Mouse (Mus musculus) lung, embryonic 16.5 days (tissue): ENCODE results near the gene Prmt9. TPM values are rescaled to one million over a fixed set of nuclear protein-coding genes. Genes with fewer than 3 reads are reported as not detected.

Source experiments
- ATAC-seq: fragments of 200-750 bp; cut with Nextera tagmentation; 2 replicates; pipeline ENCODE4 v1.8.0; 2017; ENCODE audit warnings: low read depth, mild to moderate bottlenecking, moderate library complexity
- H3K27ac ChIP-seq: fragments of 300-500 bp; sonication (generic); 2 replicates; pipeline ENCODE4 v1.5.1; 2014; ENCODE audit warnings: mild to moderate bottlenecking, control low read depth, low read length
- H3K27me3 ChIP-seq: fragments of 300-500 bp; sonication (generic); 2 replicates; pipeline ENCODE4 v1.6.1; 2014; ENCODE audit warnings: low read depth, low read length, mixed read lengths; ENCODE audit not compliant: control insufficient read depth, insufficient read depth
- H3K36me3 ChIP-seq: fragments of 300-500 bp; sonication (generic); 2 replicates; pipeline ENCODE4 v1.6.1; 2014; ENCODE audit warnings: low read length; ENCODE audit not compliant: control insufficient read depth, insufficient read depth
- H3K4me1 ChIP-seq: fragments of 300-500 bp; sonication (generic); replicated peaks from 2 replicates; pipeline ENCODE4 v1.6.1; 2014; ENCODE audit warnings: low read length, mixed read lengths; ENCODE audit not compliant: control insufficient read depth, insufficient read depth
- H3K4me2 ChIP-seq: fragments of 300-500 bp; sonication (generic); 2 replicates; pipeline ENCODE4 v1.6.1; 2014; ENCODE audit warnings: low read depth, low read length, control low read depth
- H3K4me3 ChIP-seq: fragments of 300-500 bp; sonication (generic); 2 replicates; pipeline ENCODE4 v1.5.1; 2014; ENCODE audit warnings: mild to moderate bottlenecking, low read length, control low read depth
- H3K9ac ChIP-seq: fragments of 300-500 bp; sonication (generic); 2 replicates; pipeline ENCODE4 v1.6.1; 2014; ENCODE audit warnings: low read length, control low read depth
- H3K9me3 ChIP-seq: fragments of 300-500 bp; sonication (generic); 2 replicates; pipeline ENCODE4 v1.6.1; 2016; ENCODE audit warnings: low read length; ENCODE audit not compliant: control insufficient read depth
- WGBS: fragments of 180-500 bp; shearing (Covaris S2); extraction: QIAGEN DNeasy Blood & Tissue Kit; methylation state at CpG from one replicate; pipeline ENCODE4 v1.1.7; 2014; 5-methylcytosine and 5-hydroxymethylcytosine counted together
- polyA plus RNA-seq: library from polyadenylated mRNA; unstranded; fragments of >200 nt; fragmentation: Nextera tagmentation; extraction: Ambion mirVana; gene quantifications from 2 replicates; pipeline ENCODE4 v1.2.1, GENCODE M21; 2015

Gene Prmt9
- polyA plus RNA-seq: 17.1 and 19.6 TPM in 2 replicates

DNA sequence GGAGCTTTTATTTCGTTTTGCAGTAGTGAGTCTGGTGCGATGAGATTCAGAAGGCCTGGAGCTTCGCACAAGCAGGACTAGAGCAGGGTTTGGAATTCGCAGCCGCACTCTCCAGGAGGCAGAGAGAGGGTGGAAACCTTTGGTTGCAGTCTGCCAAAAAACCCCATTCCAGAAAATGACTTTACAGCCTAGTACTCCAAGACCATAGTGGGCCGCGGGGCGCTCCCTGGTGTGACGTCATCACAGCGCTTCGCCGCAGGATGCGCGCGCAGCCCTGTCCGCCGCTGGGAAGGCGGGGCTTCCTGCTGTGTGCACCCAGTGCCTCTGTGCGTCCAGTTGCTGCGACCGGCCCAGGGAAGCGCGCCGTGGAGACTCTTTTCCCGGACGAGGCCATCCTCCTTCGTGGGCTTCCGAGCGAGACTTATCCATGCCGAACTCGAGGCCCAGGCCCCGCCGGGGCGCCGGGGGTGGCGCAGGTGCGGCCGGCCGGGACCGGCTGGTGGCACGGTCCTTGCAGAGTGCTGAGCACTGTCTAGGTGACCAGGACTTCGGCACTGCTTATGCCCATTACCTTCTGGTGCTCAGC lies at the start of gene Prmt9:
Prmt9 (plus strand) TSS at position 277 of the 586 bp plus-strand sequence.
- Histone ChIP-seq H3K4me2 (peak within 1 kb of the TSS; percentile 84), H3K4me3 (peak within 1 kb of the TSS; percentile 77), H3K9ac (peak within 1 kb of the TSS; percentile 89), H3K27ac (peak within 1 kb of the TSS; percentile 83), H3K9me3 (no peaks in the 10 kb centered on the region), H3K36me3 (peaks cover 19% of the 10 kb centered on the region), H3K4me1 (no peaks in the 10 kb centered on the region; the same call in 1 of the 2 replicates), H3K27me3 (no peaks in the 10 kb centered on the region)
- ATAC-seq: peak; percentile 98
- WGBS: 3% methylated on average over 42 of the region's 42 CpGs

DNA sequence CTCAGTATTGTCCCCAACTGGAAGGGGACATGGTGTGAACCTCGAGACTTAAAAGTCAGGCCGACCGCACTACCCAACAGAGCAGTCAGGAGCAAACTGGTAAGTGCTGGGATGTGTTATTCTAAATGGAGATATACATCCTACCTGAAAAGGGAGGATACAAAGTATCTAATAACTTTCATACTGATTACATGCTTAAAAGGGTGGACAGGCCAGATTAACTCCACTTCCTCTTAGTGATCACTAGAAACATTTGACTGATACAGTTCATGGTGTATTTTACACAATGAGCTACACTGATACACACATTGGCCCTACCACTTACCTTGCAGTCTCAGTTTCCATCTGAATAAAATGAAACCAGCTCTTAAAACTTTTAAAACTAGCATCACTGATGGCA lies 48.9 kb upstream of the Prmt9 start:
- Histone ChIP-seq H3K4me1 (peaks cover 8% of the 10 kb centered on the region), H3K36me3 (no peaks in the 10 kb centered on the region), H3K4me3 (no peak overlapping the region), H3K27ac (no peak overlapping the region), H3K9ac (no peak overlapping the region), H3K27me3 (no peaks in the 10 kb centered on the region), H3K9me3 (no peaks in the 10 kb centered on the region), H3K4me2 (no peak overlapping the region)
- 92% methylated on average over 3 of the region's 3 CpGs for WGBS
- no peak for ATAC-seq

- no peak for ATAC-seq
- Histone ChIP-seq H3K9me3 (no peaks in the 10 kb centered on the region), H3K9ac (no peak overlapping the region), H3K4me2 (no peak overlapping the region), H3K4me1 (peaks cover 8% of the 10 kb centered on the region), H3K27me3 (no peaks in the 10 kb centered on the region), H3K4me3 (no peak overlapping the region), H3K36me3 (no peaks in the 10 kb centered on the region), H3K27ac (no peak overlapping the region)
- 78% methylated on average over 8 of the region's 8 CpGs for WGBS
These were observed 48.1 kb upstream of the Prmt9 start for GRCm38 (mm10) chr8:77501131-77501530.

GRCm38 (mm10) chr8:77502547-77502946 lies 46.6 kb upstream of the Prmt9 start:
- no peak overlapping the region for H3K27ac ChIP-seq
- H3K4me1 ChIP-seq: peaks cover 3% of the 10 kb centered on the region
- H3K4me3 ChIP-seq: no peak overlapping the region
- no peaks in the 10 kb centered on the region for H3K36me3 ChIP-seq
- H3K4me2 ChIP-seq: no peak overlapping the region
- no peaks in the 10 kb centered on the region for H3K9me3 ChIP-seq
- no peak for ATAC-seq
- WGBS: 88% methylated on average over 6 of the region's 6 CpGs
- H3K27me3 ChIP-seq: no peaks in the 10 kb centered on the region
- H3K9ac ChIP-seq: no peak overlapping the region

GRCm38 (mm10) chr8:77506539-77506938 lies 42.7 kb upstream of the Prmt9 start:
- no peaks in the 10 kb centered on the region for H3K9me3 ChIP-seq
- H3K27ac ChIP-seq: no peak overlapping the region
- H3K4me3 ChIP-seq: no peak overlapping the region
- H3K4me1 ChIP-seq: no peaks in the 10 kb centered on the region
- no peak for ATAC-seq
- H3K9ac ChIP-seq: no peak overlapping the region
- H3K27me3 ChIP-seq: no peaks in the 10 kb centered on the region
- WGBS: 64% methylated on average over 7 of the region's 7 CpGs
- H3K4me2 ChIP-seq: no peak overlapping the region
- H3K36me3 ChIP-seq: no peaks in the 10 kb centered on the region

DNA sequence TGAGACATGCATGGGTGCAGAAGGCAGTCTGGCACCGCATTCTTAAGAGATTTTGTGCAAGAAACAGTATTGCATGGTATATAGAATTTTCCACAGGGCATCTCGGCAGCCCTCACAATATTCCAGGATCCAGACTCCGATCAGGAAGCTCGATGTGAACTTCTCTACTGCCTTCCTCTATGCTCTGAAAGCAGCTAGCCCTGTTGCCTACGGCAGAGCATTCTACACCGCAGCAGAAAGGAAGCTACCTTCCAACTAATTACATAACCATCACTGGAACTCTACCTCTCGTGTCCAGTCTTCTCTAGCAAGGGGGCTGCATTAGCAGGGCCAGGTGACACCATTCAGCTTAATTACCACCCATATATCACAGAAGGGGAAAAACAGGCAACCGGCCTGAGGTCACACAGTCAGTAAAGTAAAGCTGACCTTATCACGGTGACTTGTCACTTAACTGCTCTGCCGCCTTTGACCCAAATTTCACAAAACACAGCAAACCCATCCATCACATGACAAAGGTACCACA lies 41.6 kb upstream of the Prmt9 start:
- WGBS: 70% methylated on average over 10 of the region's 10 CpGs
- Histone ChIP-seq H3K9ac (no peak overlapping the region), H3K27ac (no peak overlapping the region), H3K4me1 (no peaks in the 10 kb centered on the region), H3K36me3 (no peaks in the 10 kb centered on the region), H3K9me3 (no peaks in the 10 kb centered on the region), H3K4me3 (no peak overlapping the region), H3K27me3 (no peaks in the 10 kb centered on the region), H3K4me2 (no peak overlapping the region)
- ATAC-seq: no peak

DNA sequence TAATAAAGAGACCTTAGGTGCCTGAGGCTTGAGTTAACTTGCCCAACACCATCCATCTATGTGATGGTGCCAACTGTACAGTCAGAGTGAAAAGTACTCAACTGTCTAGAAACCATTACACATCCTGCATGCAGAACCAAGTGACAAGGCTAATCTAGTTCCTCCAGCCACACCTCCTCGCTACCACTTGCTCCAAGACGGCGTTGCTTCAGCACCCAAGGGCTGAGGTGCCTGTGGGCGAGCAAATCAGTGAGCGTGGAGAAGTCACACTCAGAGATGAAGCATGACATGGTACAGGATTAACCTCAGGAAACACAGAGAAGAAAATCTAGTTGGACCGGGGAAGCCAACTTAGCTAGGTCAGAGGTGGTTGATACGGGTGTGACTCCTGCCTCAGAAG lies 40.2 kb upstream of the Prmt9 start:
- no peak overlapping the region for H3K27ac ChIP-seq
- no peaks in the 10 kb centered on the region for H3K9me3 ChIP-seq
- no peaks in the 10 kb centered on the region for H3K27me3 ChIP-seq
- no peak overlapping the region for H3K4me3 ChIP-seq
- H3K9ac ChIP-seq: no peak overlapping the region
- H3K36me3 ChIP-seq: no peaks in the 10 kb centered on the region
- H3K4me1 ChIP-seq: no peaks in the 10 kb centered on the region
- H3K4me2 ChIP-seq: no peak overlapping the region
- WGBS: 87% methylated on average over 7 of the region's 7 CpGs
- no peak for ATAC-seq

DNA sequence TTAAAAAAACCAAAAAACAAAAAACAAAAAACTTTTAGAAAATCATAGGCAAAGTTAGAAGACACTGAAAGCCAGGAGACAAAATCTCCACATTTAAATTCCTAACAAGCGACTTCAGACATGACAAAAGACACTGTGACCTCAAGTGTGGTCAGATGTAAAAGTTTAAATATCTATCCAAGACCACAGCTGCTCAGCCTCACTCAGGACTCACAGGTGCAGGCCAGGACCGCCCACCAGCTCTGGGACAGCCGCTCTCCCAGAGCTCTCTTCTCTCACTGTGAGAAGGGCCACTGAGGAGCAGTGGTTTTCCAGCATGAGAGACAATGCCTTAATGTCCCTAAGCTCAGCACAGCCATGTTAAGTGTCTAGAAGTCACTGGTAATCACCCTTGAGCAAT lies 38.8 kb upstream of the Prmt9 start:
- 65% methylated on average over 3 of the region's 3 CpGs for WGBS
- H3K4me1 ChIP-seq: no peaks in the 10 kb centered on the region
- no peak overlapping the region for H3K27ac ChIP-seq
- no peaks in the 10 kb centered on the region for H3K9me3 ChIP-seq
- ATAC-seq: no peak
- no peaks in the 10 kb centered on the region for H3K36me3 ChIP-seq
- no peak overlapping the region for H3K9ac ChIP-seq
- H3K27me3 ChIP-seq: no peaks in the 10 kb centered on the region
- no peak overlapping the region for H3K4me2 ChIP-seq
- H3K4me3 ChIP-seq: no peak overlapping the region

DNA sequence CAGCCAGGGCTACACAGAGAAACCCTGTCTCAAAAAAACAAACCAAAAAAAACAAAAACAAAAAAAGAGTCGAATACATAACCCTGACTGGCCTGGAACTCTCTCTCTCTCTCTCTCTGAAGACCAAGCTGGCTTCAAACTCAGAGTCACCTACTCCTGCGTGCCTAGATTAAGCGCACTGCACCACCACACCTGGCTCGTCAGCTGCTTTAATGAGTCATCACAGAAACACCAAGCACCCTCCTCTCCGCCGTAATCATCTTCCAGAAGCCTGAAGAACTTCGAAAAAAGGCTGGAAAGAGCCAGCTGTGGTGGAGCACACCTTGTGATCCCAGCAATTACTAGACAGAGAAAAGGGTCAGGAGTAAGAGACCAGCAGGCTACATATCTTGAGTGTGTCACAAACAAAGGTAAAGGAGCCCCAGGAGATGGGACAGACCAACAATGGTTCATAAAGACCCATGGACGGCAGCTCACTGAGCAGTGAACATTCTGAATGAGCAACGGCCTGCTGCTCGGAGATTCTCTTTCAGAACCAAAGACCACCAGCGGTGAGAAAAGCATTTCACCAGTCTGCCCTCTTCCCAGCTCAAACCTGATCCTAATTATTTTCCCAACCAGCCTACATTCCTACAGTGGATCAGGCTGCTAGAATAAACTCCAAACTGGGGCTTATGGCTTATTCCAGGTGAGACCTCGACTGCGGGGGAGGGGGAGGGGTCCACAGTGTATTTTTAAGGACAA lies 37.3 kb upstream of the Prmt9 start:
- WGBS: 75% methylated on average over 13 of the region's 13 CpGs
- no peak overlapping the region for H3K9ac ChIP-seq
- no peak for ATAC-seq
- no peaks in the 10 kb centered on the region for H3K9me3 ChIP-seq
- H3K4me3 ChIP-seq: no peak overlapping the region
- no peak overlapping the region for H3K4me2 ChIP-seq
- H3K27me3 ChIP-seq: no peaks in the 10 kb centered on the region
- H3K4me1 ChIP-seq: peaks cover 13% of the 10 kb centered on the region
- H3K27ac ChIP-seq: no peak overlapping the region
- no peaks in the 10 kb centered on the region for H3K36me3 ChIP-seq
